Mouse (Mus musculus) bone marrow, adult 2 months (tissue): ENCODE measurements around the gene Sphk2.

Experiments
- CTCF ChIP-seq: fragments of 200-500 bp; IDR thresholded peaks from 2 replicates; pipeline ENCODE4 v1.5.1; 2011; ENCODE audit warnings: low read length, control low read depth; ENCODE audit not compliant: control insufficient read depth, insufficient read depth
- POLR2A ChIP-seq: fragments of 200-500 bp; IDR thresholded peaks from 2 replicates; pipeline ENCODE4 v1.6.1; 2011; ENCODE audit warnings: low read depth, mild to moderate bottlenecking, control low read depth, low read length, borderline replicate concordance; ENCODE audit not compliant: control insufficient read depth

- no peak for TF ChIP-seq POLR2A
- no peak for TF ChIP-seq CTCF
Observed at GRCm38 (mm10) chr7:45701607-45702006, 16.2 kb downstream of the Sphk2 start.
